Mouse (Mus musculus): ENCODE measurements at regions not wholly inside any gene's neighbourhood (a gene's known extent, or its start where the extent isn't known, plus 50 kb on each side); places are given as distances from the start of the nearest gene placed in this dataset.

GRCm38 (mm10) chr5:39909369-39909768, 154.1 kb upstream of the Hs3st1 start:
- Histone ChIP-seq H3K36me3 (ENCODE audit: control insufficient read depth, insufficient read depth, low read length, poor library complexity, severe bottlenecking) (no peaks in the 10 kb centered on the region), H3K27me3 (ENCODE audit: control insufficient read depth, insufficient read depth, low read length, poor library complexity, severe bottlenecking) (no peaks in the 10 kb centered on the region)
- no peak for DNase-seq (ENCODE audit: low read depth, low spot score)

- Histone ChIP-seq H3K36me3 (ENCODE audit: control insufficient read depth, insufficient read depth, low read length, poor library complexity, severe bottlenecking) (no peaks in the 10 kb centered on the region), H3K27me3 (ENCODE audit: control insufficient read depth, insufficient read depth, low read length, poor library complexity, severe bottlenecking) (no peaks in the 10 kb centered on the region)
- DNase-seq (ENCODE audit: low read depth, low spot score) = no peak
These were observed 116.4 kb upstream of the Hs3st1 start for GRCm38 (mm10) chr5:39871723-39872085.

- Histone ChIP-seq H3K36me3 (ENCODE audit: control insufficient read depth, insufficient read depth, low read length, poor library complexity, severe bottlenecking) (no peaks in the 10 kb centered on the region), H3K27me3 (ENCODE audit: control insufficient read depth, insufficient read depth, low read length, poor library complexity, severe bottlenecking) (no peaks in the 10 kb centered on the region)
- no peak for DNase-seq (ENCODE audit: low read depth, low spot score)
These were observed 115.8 kb upstream of the Hs3st1 start for GRCm38 (mm10) chr5:39870835-39871722.

GRCm38 (mm10) chr5:39857192-39857591, 101.9 kb upstream of the Hs3st1 start:
- Histone ChIP-seq H3K36me3 (ENCODE audit: control insufficient read depth, insufficient read depth, low read length, poor library complexity, severe bottlenecking) (no peaks in the 10 kb centered on the region), H3K27me3 (ENCODE audit: control insufficient read depth, insufficient read depth, low read length, poor library complexity, severe bottlenecking) (no peaks in the 10 kb centered on the region)
- DNase-seq (ENCODE audit: low read depth, low spot score) = no peak

- H3K27me3 ChIP-seq (ENCODE audit: control insufficient read depth, insufficient read depth, low read length, poor library complexity, severe bottlenecking) = no peaks in the 10 kb centered on the region
- no peaks in the 10 kb centered on the region for H3K36me3 ChIP-seq (ENCODE audit: control insufficient read depth, insufficient read depth, low read length, poor library complexity, severe bottlenecking)
- DNase-seq (ENCODE audit: low read depth, low spot score) = no peak
These were observed 101.4 kb upstream of the Hs3st1 start for GRCm38 (mm10) chr5:39856616-39857156.

- DNase-seq (ENCODE audit: low read depth, low spot score) = no peak
- H3K36me3 ChIP-seq (ENCODE audit: control insufficient read depth, insufficient read depth, low read length, poor library complexity, severe bottlenecking) = no peaks in the 10 kb centered on the region
These were observed 100.7 kb upstream of the Hs3st1 start for GRCm38 (mm10) chr5:39855685-39856615.

GRCm38 (mm10) chr5:39847187-39847586, 91.9 kb upstream of the Hs3st1 start:
- Histone ChIP-seq H3K36me3 (ENCODE audit: control insufficient read depth, insufficient read depth, low read length, poor library complexity, severe bottlenecking) (no peaks in the 10 kb centered on the region), H3K27me3 (ENCODE audit: control insufficient read depth, insufficient read depth, low read length, poor library complexity, severe bottlenecking) (no peaks in the 10 kb centered on the region)
- no peak for DNase-seq (ENCODE audit: low read depth, low spot score)

More at GRCm38 (mm10) chr5:39855685-39856615, 100.7 kb upstream of the Hs3st1 start:
- H3K27me3 ChIP-seq (ENCODE audit: control insufficient read depth, insufficient read depth, low read length, poor library complexity, severe bottlenecking) = no peaks in the 10 kb centered on the region

- no peak for DNase-seq (ENCODE audit: low read depth, low spot score)
- no peaks in the 10 kb centered on the region for H3K36me3 ChIP-seq (ENCODE audit: control insufficient read depth, insufficient read depth, low read length, poor library complexity, severe bottlenecking)
- H3K27me3 ChIP-seq (ENCODE audit: control insufficient read depth, insufficient read depth, low read length, poor library complexity, severe bottlenecking) = no peaks in the 10 kb centered on the region
These were observed 85.9 kb upstream of the Hs3st1 start for GRCm38 (mm10) chr5:39841186-39841585.

GRCm38 (mm10) chr5:39840576-39840975, 85.3 kb upstream of the Hs3st1 start:
- Histone ChIP-seq H3K36me3 (ENCODE audit: control insufficient read depth, insufficient read depth, low read length, poor library complexity, severe bottlenecking) (no peaks in the 10 kb centered on the region), H3K27me3 (ENCODE audit: control insufficient read depth, insufficient read depth, low read length, poor library complexity, severe bottlenecking) (no peaks in the 10 kb centered on the region)
- DNase-seq (ENCODE audit: low read depth, low spot score) = no peak

GRCm38 (mm10) chr5:39832565-39832964, 77.3 kb upstream of the Hs3st1 start:
- no peak for DNase-seq (ENCODE audit: low read depth, low spot score)
- Histone ChIP-seq H3K27me3 (ENCODE audit: control insufficient read depth, insufficient read depth, low read length, poor library complexity, severe bottlenecking) (no peaks in the 10 kb centered on the region), H3K36me3 (ENCODE audit: control insufficient read depth, insufficient read depth, low read length, poor library complexity, severe bottlenecking) (no peaks in the 10 kb centered on the region)

- no peaks in the 10 kb centered on the region for H3K27me3 ChIP-seq (ENCODE audit: control insufficient read depth, insufficient read depth, low read length, poor library complexity, severe bottlenecking)
- no peaks in the 10 kb centered on the region for H3K36me3 ChIP-seq (ENCODE audit: control insufficient read depth, insufficient read depth, low read length, poor library complexity, severe bottlenecking)
- no peak for DNase-seq (ENCODE audit: low read depth, low spot score)
These were observed 69.4 kb upstream of the Hs3st1 start for GRCm38 (mm10) chr5:39824680-39825079.

GRCm38 (mm10) chr5:39806643-39807042, 51.4 kb upstream of the Hs3st1 start:
- no peak for DNase-seq (ENCODE audit: low read depth, low spot score)
- Histone ChIP-seq H3K27me3 (ENCODE audit: control insufficient read depth, insufficient read depth, low read length, poor library complexity, severe bottlenecking) (no peaks in the 10 kb centered on the region), H3K36me3 (ENCODE audit: control insufficient read depth, insufficient read depth, low read length, poor library complexity, severe bottlenecking) (no peaks in the 10 kb centered on the region)
